Mouse (Mus musculus): ENCODE measurements around the gene R3hdm1. TPM values are rescaled to one million over a fixed set of nuclear protein-coding genes. Genes with fewer than 3 reads are reported as not detected.

R3hdm1 gene
- total RNA-seq (2012; rRNA removed) (17.8 and 18.8 TPM in 2 replicates), total RNA-seq (2014; rRNA removed) (27.8 and 33.9 TPM in 2 replicates), polyA plus RNA-seq (2012; ENCODE audit: insufficient read length, low read depth) (56.7 and 75.7 TPM in 2 replicates)

DNA sequence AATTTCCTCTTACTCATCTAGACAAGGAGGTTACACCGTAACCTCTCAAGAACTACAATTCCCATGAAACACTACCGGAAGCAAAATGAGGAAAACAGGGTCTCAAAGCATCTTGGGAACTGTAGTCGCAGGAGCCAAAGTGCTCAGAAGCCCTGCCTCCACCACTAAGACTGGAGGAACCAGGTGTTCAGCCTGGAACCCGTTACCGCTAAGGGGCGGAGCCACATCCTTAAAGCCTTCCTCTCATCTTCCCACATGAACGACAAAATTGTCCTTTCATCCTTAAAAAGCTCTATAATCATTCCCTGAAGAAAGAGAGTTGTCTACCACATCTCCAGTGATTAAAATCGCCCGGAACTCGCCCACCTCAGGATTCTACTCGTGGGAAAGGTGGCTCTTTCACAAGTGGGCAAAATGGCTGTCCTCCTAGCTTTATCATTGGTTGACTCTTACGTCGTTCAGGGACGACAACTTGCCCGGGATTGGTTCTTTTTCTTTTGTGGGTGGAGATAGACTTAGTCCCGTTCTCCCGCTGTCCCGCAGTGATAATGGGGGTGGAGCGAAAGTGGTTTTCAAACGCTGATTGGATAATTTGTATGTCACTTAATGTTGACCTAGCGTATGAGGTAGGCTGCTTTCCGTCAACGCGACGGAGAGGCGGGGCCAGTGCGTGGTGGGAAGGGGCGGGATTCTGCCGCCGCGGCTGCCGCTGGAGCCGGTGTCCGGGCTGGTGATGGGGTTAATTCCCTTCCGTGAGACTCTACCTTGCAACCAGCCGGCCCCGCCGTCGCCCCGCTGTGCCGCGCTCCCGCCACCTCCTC, at the start of gene R3hdm1, which contains the start of gene Zranb3:
Gene R3hdm1, plus strand, starts transcription at position 661 of the 821 bp plus-strand sequence.
Gene Zranb3, minus strand, starts transcription at position 407 of the 821 bp plus-strand sequence.
- dilution Hi-C loops (cut with MboI; ENCODE audit: extremely low pct_ligation_motif_present, extremely low pct_unique_long_range_greater_than_20kb, low sequenced_read_pairs): no loop called here
- Histone ChIP-seq H3K4me1 (ENCODE audit: control insufficient read depth in 1 of 2, insufficient read depth in 2 of 2) (peaks cover 0 to 50% of the 10 kb centered on the region in 2 experiments; a peak in 2 of 4 replicates), H3K27me3 (replicated peaks) (no peaks in the 10 kb centered on the region)

DNA sequence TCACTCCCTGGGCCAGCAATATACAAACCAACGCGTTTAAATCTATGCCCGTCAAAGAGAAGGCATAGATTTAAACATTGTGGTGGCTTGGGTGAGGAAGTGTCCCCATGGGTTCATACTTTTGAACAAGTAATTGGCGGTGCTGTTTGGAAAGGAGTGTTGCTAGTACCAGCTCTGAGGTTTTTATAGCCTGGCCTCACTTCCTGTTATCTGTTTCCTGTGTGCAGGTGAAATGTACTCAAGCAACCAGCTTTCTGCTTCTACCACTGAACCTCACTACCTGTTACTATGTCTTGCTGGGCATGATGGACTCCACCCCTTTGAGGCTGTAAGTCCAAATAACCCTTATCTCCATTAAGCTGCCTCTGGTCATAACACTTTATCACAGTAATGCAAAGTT, 45.8 kb upstream of the R3hdm1 start:
- peaks cover 2 to 14% of the 10 kb centered on the region in 2 experiments for H3K36me3 ChIP-seq (replicated peaks in 1 of 2; ENCODE audit: control insufficient read depth in 1 of 2, insufficient read depth in 1 of 2, low read length in 1 of 2)
- no peak overlapping the region for H3K9ac ChIP-seq (ENCODE audit: insufficient read depth, low read depth)
- no peaks in the 10 kb centered on the region for H3K27me3 ChIP-seq (replicated peaks)
- H3K27ac ChIP-seq (ENCODE audit: insufficient read depth, low read depth): no peak overlapping the region
- H3K4me1 ChIP-seq (ENCODE audit: control insufficient read depth in 1 of 2, insufficient read depth in 2 of 2): peaks cover 0 to 4% of the 10 kb centered on the region in 2 experiments; a peak in 1 of 4 replicates
- H3K4me2 ChIP-seq (ENCODE audit: insufficient read depth, low read depth, poor library complexity, severe bottlenecking): no peak overlapping the region
- no peaks in the 10 kb centered on the region for H3K79me2 ChIP-seq (replicated peaks; ENCODE audit: control insufficient read depth, extremely low read depth, insufficient read depth, poor library complexity, severe bottlenecking)
- H3K4me3 ChIP-seq (replicated peaks in 1 of 3; ENCODE audit: low read depth in 2 of 3, low read length in 2 of 3, poor library complexity in 1 of 3): no peak overlapping the region
- H3K9me3 ChIP-seq (replicated peaks; ENCODE audit: low read length): no peaks in the 10 kb centered on the region
- DNase-seq (ENCODE audit: extremely low read depth): no peak
- in situ Hi-C loops (cut with MboI; ENCODE audit: low pct_ligation_motif_present, low pct_unique_long_range_greater_than_20kb, low sequenced_read_pairs): no loop called here
- dilution Hi-C loops (cut with MboI; ENCODE audit: extremely low pct_ligation_motif_present, extremely low pct_unique_long_range_greater_than_20kb, low sequenced_read_pairs): no loop called here
- TF ChIP-seq E2F4 (IDR thresholded peaks at IDR 0.05; ENCODE audit: insufficient replicate concordance, low read depth, low read length): no peak
- TF ChIP-seq TBP (conservative IDR thresholded peaks at IDR 0.05; ENCODE audit: low read depth, low read length): no peak
- no peak for TF ChIP-seq BHLHE40 (IDR thresholded peaks at IDR 0.05; ENCODE audit: low read depth, low read length)
- TF ChIP-seq NRF1 (IDR thresholded peaks at IDR 0.05; ENCODE audit: low read depth, low read length): no peak
- no peak for TF ChIP-seq SMC3 (IDR thresholded peaks at IDR 0.05; ENCODE audit: low read depth, low read length)
- no peak for TF ChIP-seq RCOR1 (conservative IDR thresholded peaks at IDR 0.05; ENCODE audit: low read depth, low read length)
- TF ChIP-seq HCFC1 (IDR thresholded peaks at IDR 0.05; ENCODE audit: low read depth, low read length): no peak
- no peak for TF ChIP-seq ELF1 (IDR thresholded peaks at IDR 0.05; ENCODE audit: low read depth, low read length)
- no peak for TF ChIP-seq ETS1 (conservative IDR thresholded peaks at IDR 0.05; ENCODE audit: low read depth, low read length)
- no peak for TF ChIP-seq RAD21 (IDR thresholded peaks at IDR 0.05; ENCODE audit: low read depth, low read length)
- no peak for TF ChIP-seq CHD2 (IDR thresholded peaks at IDR 0.05; ENCODE audit: low read length)
- no peak for TF ChIP-seq ZC3H11A (IDR thresholded peaks at IDR 0.05; ENCODE audit: low read depth, low read length)
- no peak for TF ChIP-seq ZKSCAN1 (IDR thresholded peaks at IDR 0.05; ENCODE audit: borderline replicate concordance, low read depth, low read length)
- no peak for TF ChIP-seq JUND (conservative IDR thresholded peaks at IDR 0.05; ENCODE audit: low read depth, low read length)

More for the DNA sequence above, at the start of gene R3hdm1, which contains the start of gene Zranb3:
- H3K27ac ChIP-seq (ENCODE audit: insufficient read depth, low read depth): peak within 1 kb of the TSS; percentile 40
- peak within 1 kb of the TSS; percentile 86 for H3K9ac ChIP-seq (ENCODE audit: insufficient read depth, low read depth)
- DNase-seq (ENCODE audit: extremely low read depth): peak; percentile 99
- H3K79me2 ChIP-seq (replicated peaks; ENCODE audit: control insufficient read depth, extremely low read depth, insufficient read depth, poor library complexity, severe bottlenecking): peaks cover 28% of the 10 kb centered on the region
- no peaks in the 10 kb centered on the region for H3K36me3 ChIP-seq (replicated peaks in 1 of 2; ENCODE audit: control insufficient read depth in 1 of 2, insufficient read depth in 1 of 2, low read length in 1 of 2)
- no peaks in the 10 kb centered on the region for H3K9me3 ChIP-seq (replicated peaks; ENCODE audit: low read length)
- peak within 1 kb of the TSS; percentile 88 for H3K4me2 ChIP-seq (ENCODE audit: insufficient read depth, low read depth, poor library complexity, severe bottlenecking)
- in situ Hi-C loops (cut with MboI; ENCODE audit: low pct_ligation_motif_present, low pct_unique_long_range_greater_than_20kb, low sequenced_read_pairs): no loop called here
- H3K4me3 ChIP-seq (replicated peaks in 1 of 3; ENCODE audit: low read depth in 2 of 3, low read length in 2 of 3, poor library complexity in 1 of 3): peak within 1 kb of the TSS; percentile 83 to 94 (median 92)
- TF ChIP-seq POLR2A (IDR thresholded peaks at IDR 0.05; ENCODE audit: low read depth, low read length) (peak; percentile 73), CHD1 (IDR thresholded peaks at IDR 0.05; ENCODE audit: low read depth, low read length) (no peak), NELFE (IDR thresholded peaks at IDR 0.05; ENCODE audit: low read depth, low read length) (peak; percentile 68), GABPA (IDR thresholded peaks at IDR 0.05; ENCODE audit: insufficient replicate concordance, low read depth, low read length) (peak; percentile 89; the same call in 1 of the 2 replicates), ETS1 (conservative IDR thresholded peaks at IDR 0.05; ENCODE audit: low read depth, low read length) (no peak), ELF1 (IDR thresholded peaks at IDR 0.05; ENCODE audit: low read depth, low read length) (peak; percentile 90), JUND (conservative IDR thresholded peaks at IDR 0.05; ENCODE audit: low read depth, low read length) (no peak), MYC (IDR thresholded peaks at IDR 0.05; ENCODE audit: low read depth, low read length) (peak; percentile 56; the same call in 1 of the 2 replicates), RAD21 (IDR thresholded peaks at IDR 0.05; ENCODE audit: low read depth, low read length) (no peak), RCOR1 (conservative IDR thresholded peaks at IDR 0.05; ENCODE audit: low read depth, low read length) (no peak), USF1 (IDR thresholded peaks at IDR 0.05; ENCODE audit: low read depth, low read length) (no peak), MAZ (IDR thresholded peaks at IDR 0.05; ENCODE audit: low read depth, low read length) (0 out of 2 replicates have a peak, but pooled peaks have one; percentile 54), ZMIZ1 (IDR thresholded peaks at IDR 0.05; ENCODE audit: low read depth, low read length) (peak; percentile 73; the same call in 1 of the 2 replicates), SIN3A (IDR thresholded peaks at IDR 0.05; ENCODE audit: low read length) (0 out of 2 replicates have a peak, but pooled peaks have one; percentile 54), KAT2A (IDR thresholded peaks at IDR 0.05; ENCODE audit: insufficient replicate concordance, low read length) (peak; percentile 99), IRF4 (IDR thresholded peaks at IDR 0.05; ENCODE audit: low read depth, low read length) (peak; percentile 16; the same call in 1 of the 2 replicates), JUN (IDR thresholded peaks at IDR 0.05; ENCODE audit: insufficient read depth, low read depth, low read length) (no peak), USF2 (conservative IDR thresholded peaks at IDR 0.05; ENCODE audit: low read depth, low read length) (no peak), ZKSCAN1 (IDR thresholded peaks at IDR 0.05; ENCODE audit: borderline replicate concordance, low read depth, low read length) (no peak), ZNF384 (IDR thresholded peaks at IDR 0.05; ENCODE audit: low read depth, low read length) (no peak), HCFC1 (IDR thresholded peaks at IDR 0.05; ENCODE audit: low read depth, low read length) (peak; percentile 97), ZC3H11A (IDR thresholded peaks at IDR 0.05; ENCODE audit: low read depth, low read length) (no peak), SMC3 (IDR thresholded peaks at IDR 0.05; ENCODE audit: low read depth, low read length) (no peak), E2F4 (IDR thresholded peaks at IDR 0.05; ENCODE audit: insufficient replicate concordance, low read depth, low read length) (0 out of 2 replicates have a peak, but pooled peaks have one; percentile 73), POLR2AphosphoS2 (IDR thresholded peaks at IDR 0.05; ENCODE audit: low read depth, low read length) (peak; percentile 53; the same call in 1 of the 2 replicates), EP300 (IDR thresholded peaks at IDR 0.05; ENCODE audit: low read length) (no peak), TCF12 (IDR thresholded peaks at IDR 0.05; ENCODE audit: low read depth, low read length) (peak; percentile 42), MXI1 (IDR thresholded peaks at IDR 0.05; ENCODE audit: low read depth, low read length) (peak; percentile 26; the same call in 1 of the 2 replicates), CTCF (conservative IDR thresholded peaks at IDR 0.05 in 1 of 2, IDR thresholded peaks at IDR 0.05 in 1 of 2; ENCODE audit: low read depth in 2 of 2, low read length in 2 of 2) (no peak), NRF1 (IDR thresholded peaks at IDR 0.05; ENCODE audit: low read depth, low read length) (peak; percentile 47; the same call in 1 of the 2 replicates), TBP (conservative IDR thresholded peaks at IDR 0.05; ENCODE audit: low read depth, low read length) (peak; percentile 12), MAFK (IDR thresholded peaks at IDR 0.05; ENCODE audit: insufficient replicate concordance, low read length) (no peak), UBTF (IDR thresholded peaks at IDR 0.05; ENCODE audit: low read depth, low read length) (no peak), CHD2 (IDR thresholded peaks at IDR 0.05; ENCODE audit: low read length) (peak; percentile 82), MAX (IDR thresholded peaks at IDR 0.05; ENCODE audit: low read length) (peak; percentile 60; the same call in 1 of the 2 replicates), PAX5 (IDR thresholded peaks at IDR 0.05; ENCODE audit: low read length) (no peak), MEF2A (IDR thresholded peaks at IDR 0.05; ENCODE audit: borderline replicate concordance, low read depth, low read length) (no peak), BHLHE40 (IDR thresholded peaks at IDR 0.05; ENCODE audit: low read depth, low read length) (no peak)
